Mouse (Mus musculus): Measurements from ENCODE around the gene Akr1a1. TPM values are rescaled to one million over a fixed set of nuclear protein-coding genes. Genes with fewer than 3 reads are reported as not detected.
"Not testable (repeated sequence)": the region's sequence is repeated elsewhere in the genome, so short reads cannot be mapped to it uniquely, and the experiment has no call there.

Akr1a1 gene
- polyA plus RNA-seq, 1 experiment = 547 TPM

DNA sequence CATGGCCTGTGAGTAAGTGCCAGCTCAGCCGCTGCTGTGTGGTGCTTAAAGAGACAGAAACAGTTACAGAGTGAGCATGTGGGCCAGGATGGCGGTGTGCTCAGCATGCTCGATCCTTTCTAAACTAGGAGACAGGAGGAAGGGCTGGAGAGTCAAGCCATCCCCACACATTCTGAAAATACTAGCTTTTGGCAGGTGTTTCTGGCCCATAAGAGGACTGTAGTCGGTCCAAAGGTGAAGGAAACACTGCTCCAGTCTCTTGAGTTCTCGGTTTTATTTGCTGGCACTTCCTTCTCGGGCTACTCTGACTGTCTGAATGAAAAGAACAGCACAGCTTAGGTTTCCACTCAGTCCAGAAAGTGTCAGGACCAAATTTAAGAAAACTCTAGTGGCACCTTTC, 9.3 kb upstream of the Akr1a1 start:
- TF ChIP-seq POLR2A (IDR thresholded peaks at IDR 0.05; ENCODE audit: extremely low read depth, insufficient read depth, low read length) = no peak
- TF ChIP-seq CTCF (IDR thresholded peaks at IDR 0.05; ENCODE audit: extremely low read depth, insufficient read depth, low read length) = no peak
- Histone ChIP-seq H3K4me3 (ENCODE audit: insufficient read depth, low read length) (no peak overlapping the region), H3K27ac (ENCODE audit: insufficient read depth, low read length) (no peak overlapping the region), H3K4me1 (ENCODE audit: control insufficient read depth, insufficient read depth, low read length) (no peaks in the 10 kb centered on the region)

DNA sequence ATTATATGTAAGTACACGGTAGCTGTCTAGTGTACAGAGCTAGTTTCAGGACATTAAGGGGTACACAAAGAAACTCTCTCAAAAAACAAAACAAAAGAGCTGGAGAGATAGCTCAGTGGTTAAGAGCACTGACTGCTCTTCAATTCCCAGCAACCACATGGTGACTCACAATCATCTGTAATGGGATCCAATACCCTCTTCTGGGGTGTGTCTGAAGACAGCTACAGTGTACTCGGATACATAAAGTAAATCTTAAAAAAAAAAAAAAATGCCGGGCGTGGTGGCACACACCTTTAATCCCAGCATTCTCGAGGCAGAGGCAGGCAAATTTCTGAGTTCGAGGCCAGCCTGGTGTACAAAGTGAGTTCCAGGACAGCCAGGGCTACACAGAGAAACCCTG, 8.4 kb upstream of the Akr1a1 start:
- H3K27ac ChIP-seq (ENCODE audit: insufficient read depth, low read length); H3K4me3 ChIP-seq (ENCODE audit: insufficient read depth, low read length); H3K4me1 ChIP-seq (ENCODE audit: control insufficient read depth, insufficient read depth, low read length): not testable (repeated sequence)

DNA sequence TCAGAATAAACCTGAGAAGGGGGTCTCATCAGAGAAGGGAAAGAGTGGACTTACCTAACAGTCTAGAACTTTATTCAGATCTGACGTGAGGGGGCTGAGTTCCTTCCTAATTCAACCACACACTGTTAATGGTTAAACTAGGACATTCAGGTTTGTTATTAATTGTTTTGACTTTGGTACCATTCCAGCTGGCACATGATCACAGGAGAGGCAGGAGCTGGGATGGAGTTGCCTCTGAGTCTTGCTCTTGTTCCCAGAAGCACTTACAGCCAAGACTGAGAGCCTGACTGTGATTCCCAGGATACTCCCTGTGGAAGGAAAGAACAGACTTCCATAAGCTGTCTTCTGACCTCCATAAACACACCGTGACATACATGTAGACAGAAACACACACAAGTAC, 8.0 kb upstream of the Akr1a1 start:
- Histone ChIP-seq H3K4me3 (ENCODE audit: insufficient read depth, low read length) (no peak overlapping the region), H3K27ac (ENCODE audit: insufficient read depth, low read length) (no peak overlapping the region), H3K4me1 (ENCODE audit: control insufficient read depth, insufficient read depth, low read length) (no peaks in the 10 kb centered on the region)
- TF ChIP-seq CTCF (IDR thresholded peaks at IDR 0.05; ENCODE audit: extremely low read depth, insufficient read depth, low read length) (no peak), POLR2A (IDR thresholded peaks at IDR 0.05; ENCODE audit: extremely low read depth, insufficient read depth, low read length) (no peak)

DNA sequence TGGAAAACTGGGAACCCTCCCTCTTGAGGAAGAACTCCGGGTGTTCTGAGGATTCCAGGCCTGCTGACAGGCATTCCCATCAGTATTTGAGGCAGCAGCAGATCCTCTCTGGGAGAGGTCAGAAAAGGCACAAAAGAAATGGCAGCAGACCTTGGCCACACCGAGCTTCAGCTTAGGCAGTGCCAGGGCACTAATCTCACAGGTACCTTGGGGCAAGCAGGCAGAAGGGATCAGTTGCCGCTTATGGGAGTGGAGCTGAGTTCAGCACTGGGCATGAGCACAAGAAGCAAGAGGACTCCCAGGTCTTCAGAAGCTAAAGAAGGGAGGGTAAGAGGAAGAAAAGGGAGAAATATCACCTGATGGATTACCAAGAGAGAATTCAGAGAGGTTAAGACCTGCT, 6.5 kb upstream of the Akr1a1 start:
- Histone ChIP-seq H3K4me1 (ENCODE audit: control insufficient read depth, insufficient read depth, low read length) (no peaks in the 10 kb centered on the region), H3K4me3 (ENCODE audit: insufficient read depth, low read length) (no peak overlapping the region), H3K27ac (ENCODE audit: insufficient read depth, low read length) (no peak overlapping the region)
- TF ChIP-seq CTCF (IDR thresholded peaks at IDR 0.05; ENCODE audit: extremely low read depth, insufficient read depth, low read length) (no peak), POLR2A (IDR thresholded peaks at IDR 0.05; ENCODE audit: extremely low read depth, insufficient read depth, low read length) (no peak)

DNA sequence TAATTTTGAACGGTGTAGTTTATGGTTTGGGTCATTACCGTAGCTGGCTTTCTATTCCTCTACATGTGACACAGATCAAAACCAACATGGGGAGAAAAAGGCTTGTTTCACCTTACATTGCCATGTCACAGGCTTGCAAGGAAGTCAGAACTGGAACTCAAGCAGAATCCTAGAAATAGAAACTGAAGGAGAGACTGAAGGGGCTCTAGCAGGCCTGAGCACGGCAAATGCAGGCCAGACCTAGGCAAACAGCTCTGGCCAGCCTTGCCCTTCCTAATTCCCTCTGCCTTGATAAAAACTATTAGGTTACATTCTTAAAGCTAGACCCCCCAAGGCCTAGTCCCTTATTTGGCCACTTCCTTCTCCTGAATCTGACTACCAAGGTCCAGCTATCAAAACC, 4.2 kb upstream of the Akr1a1 start:
- H3K4me1 ChIP-seq (ENCODE audit: control insufficient read depth, insufficient read depth, low read length) = no peaks in the 10 kb centered on the region
- no peak overlapping the region for H3K27ac ChIP-seq (ENCODE audit: insufficient read depth, low read length)
- no peak overlapping the region for H3K4me3 ChIP-seq (ENCODE audit: insufficient read depth, low read length)
- no peak for TF ChIP-seq CTCF (IDR thresholded peaks at IDR 0.05; ENCODE audit: extremely low read depth, insufficient read depth, low read length)

DNA sequence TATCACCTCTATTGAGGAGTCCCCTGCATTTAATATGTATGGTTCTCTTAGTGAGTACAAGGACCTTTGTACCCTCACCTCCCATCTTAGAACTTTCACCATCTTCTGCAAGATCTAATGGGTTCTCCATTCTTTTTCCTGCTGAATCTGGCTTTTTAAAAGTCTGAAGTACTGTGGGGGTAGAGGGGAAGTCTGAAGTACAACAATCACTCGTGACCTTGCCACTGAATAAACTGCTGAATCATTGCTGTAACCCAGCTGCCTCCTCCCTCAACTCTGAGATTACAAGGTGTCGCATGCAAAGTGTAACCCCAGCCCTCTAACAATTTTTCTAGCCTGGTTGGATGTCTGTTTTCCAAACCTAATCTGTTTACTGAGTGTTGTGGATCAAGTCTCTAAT, 3.6 kb upstream of the Akr1a1 start:
- no peak overlapping the region for H3K27ac ChIP-seq (ENCODE audit: insufficient read depth, low read length)
- TF ChIP-seq CTCF (IDR thresholded peaks at IDR 0.05; ENCODE audit: extremely low read depth, insufficient read depth, low read length) = no peak
- no peak for TF ChIP-seq POLR2A (IDR thresholded peaks at IDR 0.05; ENCODE audit: extremely low read depth, insufficient read depth, low read length)
- no peak overlapping the region for H3K4me3 ChIP-seq (ENCODE audit: insufficient read depth, low read length)
- H3K4me1 ChIP-seq (ENCODE audit: control insufficient read depth, insufficient read depth, low read length) = peaks cover 2% of the 10 kb centered on the region

DNA sequence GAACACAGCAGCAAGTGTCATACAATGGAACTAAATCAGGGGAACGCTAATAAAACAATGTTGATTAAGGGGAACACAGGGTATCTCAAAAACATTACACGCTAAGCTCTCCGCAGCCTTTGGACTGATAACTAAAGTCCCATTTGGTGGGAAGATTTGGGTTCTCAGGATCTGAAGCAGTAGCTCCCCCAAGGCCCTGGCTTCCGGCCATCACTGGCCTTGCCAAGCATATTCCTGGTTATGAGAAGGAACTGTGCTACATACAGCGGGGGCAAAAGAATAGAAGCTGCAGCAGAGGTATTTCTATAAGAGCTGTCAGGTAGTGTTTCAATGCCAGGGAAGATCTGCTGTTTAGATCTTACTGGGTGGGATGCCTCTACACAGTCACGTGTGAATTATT, 1.7 kb upstream of the Akr1a1 start:
- Histone ChIP-seq H3K4me1 (ENCODE audit: control insufficient read depth, insufficient read depth, low read length) (peaks cover 3% of the 10 kb centered on the region), H3K27ac (ENCODE audit: insufficient read depth, low read length) (no peak overlapping the region), H3K4me3 (ENCODE audit: insufficient read depth, low read length) (no peak overlapping the region)
- TF ChIP-seq POLR2A (IDR thresholded peaks at IDR 0.05; ENCODE audit: extremely low read depth, insufficient read depth, low read length) (no peak), CTCF (IDR thresholded peaks at IDR 0.05; ENCODE audit: extremely low read depth, insufficient read depth, low read length) (no peak)

- no peak overlapping the region for H3K27ac ChIP-seq (ENCODE audit: insufficient read depth, low read length)
- H3K4me3 ChIP-seq (ENCODE audit: insufficient read depth, low read length) = peak overlapping the region; percentile 95
- peaks cover 4% of the 10 kb centered on the region for H3K4me1 ChIP-seq (ENCODE audit: control insufficient read depth, insufficient read depth, low read length)
- TF ChIP-seq CTCF (IDR thresholded peaks at IDR 0.05; ENCODE audit: extremely low read depth, insufficient read depth, low read length) = no peak
- TF ChIP-seq POLR2A (IDR thresholded peaks at IDR 0.05; ENCODE audit: extremely low read depth, insufficient read depth, low read length) = no peak
These were observed 286 bp upstream of the Akr1a1 start for GRCm38 (mm10) chr4:116651797-116652135.

- Histone ChIP-seq H3K4me1 (ENCODE audit: control insufficient read depth, insufficient read depth, low read length) (peaks cover 6% of the 10 kb centered on the region), H3K4me3 (ENCODE audit: insufficient read depth, low read length) (peak overlapping the region; percentile 95), H3K27ac (ENCODE audit: insufficient read depth, low read length) (no peak overlapping the region)
- TF ChIP-seq CTCF (IDR thresholded peaks at IDR 0.05; ENCODE audit: extremely low read depth, insufficient read depth, low read length) = no peak
- no peak for TF ChIP-seq POLR2A (IDR thresholded peaks at IDR 0.05; ENCODE audit: extremely low read depth, insufficient read depth, low read length)
These were observed 1.1 kb downstream of the Akr1a1 start for GRCm38 (mm10) chr4:116650365-116650764.

DNA sequence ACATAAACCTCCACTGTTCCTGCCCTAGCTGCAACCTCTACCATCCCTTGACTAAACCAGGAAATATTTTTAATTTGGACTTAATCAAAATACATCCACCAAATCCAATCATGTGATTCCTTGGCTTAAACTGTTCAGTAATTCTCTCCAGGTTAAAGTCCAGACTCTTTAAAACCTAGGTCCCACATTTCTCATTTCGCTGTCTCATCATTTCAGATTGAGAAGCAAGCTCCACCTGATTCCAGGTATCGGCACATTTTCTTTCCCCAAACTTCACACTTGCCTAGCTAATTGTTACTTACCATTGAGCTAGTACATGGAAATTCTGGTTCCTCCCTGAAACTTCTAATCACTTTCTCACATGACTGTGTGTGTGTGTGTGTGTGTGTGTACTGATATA, 2.1 kb downstream of the Akr1a1 start:
- TF ChIP-seq POLR2A (IDR thresholded peaks at IDR 0.05; ENCODE audit: extremely low read depth, insufficient read depth, low read length) (no peak), CTCF (IDR thresholded peaks at IDR 0.05; ENCODE audit: extremely low read depth, insufficient read depth, low read length) (no peak)
- Histone ChIP-seq H3K27ac (ENCODE audit: insufficient read depth, low read length) (no peak overlapping the region), H3K4me3 (ENCODE audit: insufficient read depth, low read length) (no peak overlapping the region; the same call in 1 of the 2 replicates), H3K4me1 (ENCODE audit: control insufficient read depth, insufficient read depth, low read length) (peaks cover 6% of the 10 kb centered on the region)

GRCm38 (mm10) chr4:116645624-116646023, 5.9 kb downstream of the Akr1a1 start:
- TF ChIP-seq CTCF (IDR thresholded peaks at IDR 0.05; ENCODE audit: extremely low read depth, insufficient read depth, low read length) (no peak), POLR2A (IDR thresholded peaks at IDR 0.05; ENCODE audit: extremely low read depth, insufficient read depth, low read length) (no peak)
- H3K27ac ChIP-seq (ENCODE audit: insufficient read depth, low read length) = peak overlapping the region; percentile 63; the same call in 1 of the 2 replicates
- H3K4me1 ChIP-seq (ENCODE audit: control insufficient read depth, insufficient read depth, low read length) = peaks cover 6% of the 10 kb centered on the region
- no peak overlapping the region for H3K4me3 ChIP-seq (ENCODE audit: insufficient read depth, low read length)

Measured in cortical plate, adult 2 months (tissue).